Mouse (Mus musculus) CH12.LX (cell line): ENCODE data around the gene Agl. TPM values are rescaled to one million over a fixed set of nuclear protein-coding genes. Genes with fewer than 3 reads are reported as not detected.

Experiments used
- DNase-seq: peaks from one replicate; pipeline ENCODE4 v3.0.0-alpha.2; 2013; ENCODE audit errors: extremely low read depth
- H3K27ac ChIP-seq: 2 replicates; pipeline ENCODE4 v1.5.1; 2012; ENCODE audit warnings: low read depth, mild to moderate bottlenecking, control low read depth, moderate library complexity; ENCODE audit not compliant: insufficient read depth
- H3K27me3 ChIP-seq: replicated peaks from 2 replicates; pipeline ENCODE3; 2012; ENCODE audit warnings: inconsistent platforms
- H3K36me3 ChIP-seq, 2 experiments: replicated peaks in 1 of 2; 2 replicates each; pipeline versions ENCODE3 to v1.6.1; 2012; ENCODE audit warnings: inconsistent platforms in 1 of 2, low read length in 1 of 2, mild to moderate bottlenecking in 1 of 2, mixed read lengths in 1 of 2, moderate library complexity in 1 of 2; ENCODE audit not compliant: control insufficient read depth in 1 of 2, insufficient read depth in 1 of 2
- H3K4me1 ChIP-seq, 2 experiments: 2 replicates each; pipeline ENCODE4 v1.6.1; 2012; ENCODE audit warnings: inconsistent platforms in 1 of 2, moderate library complexity in 1 of 2; ENCODE audit not compliant: insufficient read depth in 2 of 2, control insufficient read depth in 1 of 2
- H3K4me2 ChIP-seq: 2 replicates; pipeline ENCODE4 v1.6.1; 2012; ENCODE audit warnings: low read depth, mild to moderate bottlenecking, control low read depth; ENCODE audit not compliant: poor library complexity, insufficient read depth, severe bottlenecking
- H3K4me3 ChIP-seq, 3 experiments: fragments of 150-350 bp in 1 of 3; sonication (generic) in 1 of 3; replicated peaks in 1 of 3; 2 replicates each; pipeline versions ENCODE3 to v1.5.1; 2011 to 2012; ENCODE audit warnings: low read depth in 2 of 3, low read length in 2 of 3, mild to moderate bottlenecking in 2 of 3, moderate library complexity in 2 of 3, control low read depth in 1 of 3, improper control_type of control experiment in 1 of 3, inconsistent platforms in 1 of 3, mixed read lengths in 1 of 3; ENCODE audit not compliant: poor library complexity in 1 of 3
- H3K79me2 ChIP-seq: replicated peaks from 2 replicates; pipeline ENCODE4 v1.6.1; 2012; ENCODE audit warnings: mild to moderate bottlenecking, moderate library complexity; ENCODE audit not compliant: control insufficient read depth, poor library complexity, insufficient read depth, severe bottlenecking; ENCODE audit errors: extremely low read depth
- H3K9ac ChIP-seq: 2 replicates; pipeline ENCODE4 v1.6.1; 2012; ENCODE audit warnings: low read depth, mild to moderate bottlenecking, control low read depth, moderate library complexity; ENCODE audit not compliant: insufficient read depth
- H3K9me3 ChIP-seq: replicated peaks from 2 replicates; pipeline ENCODE3; 2012; ENCODE audit warnings: low read length, inconsistent platforms, mixed read lengths
- BHLHE40 ChIP-seq: IDR thresholded peaks from 2 replicates; pipeline ENCODE4 v1.6.1; 2011; ENCODE audit warnings: mild to moderate bottlenecking, low read depth, low read length, improper control_type of control experiment
- CHD1 ChIP-seq: IDR thresholded peaks from 2 replicates; pipeline ENCODE4 v1.6.1; 2012; ENCODE audit warnings: low read depth, low read length, improper control_type of control experiment, inconsistent platforms
- CTCF ChIP-seq, 2 experiments: IDR thresholded peaks in 1 of 2; conservative IDR thresholded peaks in 1 of 2; 2 replicates each; pipeline ENCODE4 v1.5.1; 2011 to 2012; ENCODE audit warnings: low read depth in 2 of 2, low read length in 2 of 2, improper control_type of control experiment in 1 of 2, inconsistent platforms in 1 of 2, mild to moderate bottlenecking in 1 of 2, moderate library complexity in 1 of 2
- E2F4 ChIP-seq: IDR thresholded peaks from 2 replicates; pipeline ENCODE4 v1.6.1; 2011; ENCODE audit warnings: low read depth, low read length, improper control_type of control experiment; ENCODE audit not compliant: insufficient replicate concordance
- JUN ChIP-seq: IDR thresholded peaks from 2 replicates; pipeline ENCODE4 v1.6.1; 2011; ENCODE audit warnings: low read depth, mild to moderate bottlenecking, low read length, improper control_type of control experiment, moderate library complexity; ENCODE audit not compliant: insufficient read depth
- KAT2A ChIP-seq: IDR thresholded peaks from 2 replicates; pipeline ENCODE4 v1.6.1; 2012; ENCODE audit warnings: low read length, improper control_type of control experiment, inconsistent platforms; ENCODE audit not compliant: insufficient replicate concordance
- MAFK ChIP-seq: IDR thresholded peaks from 2 replicates; pipeline ENCODE4 v1.6.1; 2011; ENCODE audit warnings: low read length, improper control_type of control experiment; ENCODE audit not compliant: insufficient replicate concordance
- MAZ ChIP-seq: IDR thresholded peaks from 2 replicates; pipeline ENCODE4 v1.6.1; 2012; ENCODE audit warnings: low read depth, mild to moderate bottlenecking, inconsistent platforms, low read length, improper control_type of control experiment, moderate library complexity
- MEF2A ChIP-seq: IDR thresholded peaks from 2 replicates; pipeline ENCODE4 v1.6.1; 2014; ENCODE audit warnings: low read depth, mild to moderate bottlenecking, inconsistent platforms, low read length, improper control_type of control experiment, borderline replicate concordance
- MXI1 ChIP-seq: IDR thresholded peaks from 2 replicates; pipeline ENCODE4 v1.6.1; 2011; ENCODE audit warnings: mild to moderate bottlenecking, low read depth, low read length, improper control_type of control experiment
- PAX5 ChIP-seq: IDR thresholded peaks from 2 replicates; pipeline ENCODE4 v1.6.1; 2012; ENCODE audit warnings: low read length, inconsistent platforms, mixed read lengths
- RAD21 ChIP-seq: IDR thresholded peaks from 2 replicates; pipeline ENCODE4 v1.6.1; 2011; ENCODE audit warnings: low read depth, mild to moderate bottlenecking, low read length, improper control_type of control experiment, moderate library complexity
- SIN3A ChIP-seq: IDR thresholded peaks from 2 replicates; pipeline ENCODE4 v1.6.1; 2012; ENCODE audit warnings: low read length, improper control_type of control experiment, inconsistent platforms
- SMC3 ChIP-seq: IDR thresholded peaks from 2 replicates; pipeline ENCODE4 v1.6.1; 2011; ENCODE audit warnings: low read depth, low read length, improper control_type of control experiment
- ZC3H11A ChIP-seq: IDR thresholded peaks from 2 replicates; pipeline ENCODE4 v1.6.1; 2012; ENCODE audit warnings: low read depth, mild to moderate bottlenecking, inconsistent platforms, low read length, improper control_type of control experiment
- dilution Hi-C: fragments of 300-500 bp; cut with MboI; formaldehyde crosslinking; loops from 2 replicates; pipeline ENCODE4 v1.14.3; 2020; ENCODE audit warnings: low sequenced_read_pairs; ENCODE audit not compliant: extremely low pct_unique_long_range_greater_than_20kb, extremely low pct_ligation_motif_present
- in situ Hi-C: fragments of 300-500 bp; cut with MboI; formaldehyde crosslinking; loops from 3 replicates; pipeline ENCODE4 v1.14.3; 2019; ENCODE audit warnings: low sequenced_read_pairs, low pct_ligation_motif_present, low pct_unique_long_range_greater_than_20kb, mixed read lengths
- polyA plus RNA-seq: library from polyadenylated mRNA; unstranded; fragments of >175 nt; gene quantifications from 2 replicates; pipeline ENCODE4 v1.2.1, GENCODE M21; 2012; ENCODE audit warnings: low read depth; ENCODE audit not compliant: insufficient read length
- total RNA-seq, 2 experiments: library from RNA; depleted of rRNA; stranded (reverse); fragments of 300-350 nt in 1 of 2; fragments of >200 nt in 1 of 2; gene quantifications; 2 replicates each; pipeline ENCODE4 v1.2.3; 2012 to 2014

The Agl gene
- total and polyA plus RNA-seq, 3 experiments: 4.7 to 5.7 (median 5.2) TPM

DNA sequence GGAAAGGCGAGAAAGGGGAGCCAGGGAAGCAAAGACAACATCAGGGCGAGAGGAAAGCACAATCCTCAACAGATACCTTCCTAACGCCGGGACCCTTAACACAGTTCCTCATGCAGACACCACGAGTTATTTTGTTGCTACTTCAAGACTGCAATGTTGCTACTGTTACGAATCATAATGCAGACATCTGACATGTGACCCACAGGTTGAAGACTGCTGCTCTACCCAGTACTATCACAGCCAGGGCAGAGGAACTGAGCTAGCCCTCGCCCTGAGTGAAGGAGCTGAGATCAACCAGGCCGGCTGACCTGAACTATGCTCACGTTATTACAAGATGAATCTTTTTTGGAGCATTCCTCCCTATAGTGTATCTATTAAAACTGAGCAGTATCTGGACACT lies 67.0 kb downstream of the Agl start:
- in situ Hi-C loops (loop anchor here (10.0 to 25.0 kb wide), 3 partner anchors 94 to 404 kb away; partner anchors contain the start of genes Dbt and Rtca), dilution Hi-C loops (no loop called here)
- H3K79me2 ChIP-seq: no peaks in the 10 kb centered on the region
- no peak overlapping the region for H3K27ac ChIP-seq
- no peak overlapping the region for H3K9ac ChIP-seq
- TF ChIP-seq MEF2A (no peak), MAFK (no peak), MAZ (no peak), RAD21 (no peak), PAX5 (no peak), JUN (no peak), KAT2A (no peak)
- H3K4me1 ChIP-seq: no peaks in the 10 kb centered on the region
- DNase-seq: no peak
- H3K4me3 ChIP-seq: no peak overlapping the region
- peaks cover 0 to 2% of the 10 kb centered on the region in 2 experiments for H3K36me3 ChIP-seq
- no peaks in the 10 kb centered on the region for H3K9me3 ChIP-seq
- no peak overlapping the region for H3K4me2 ChIP-seq
- no peaks in the 10 kb centered on the region for H3K27me3 ChIP-seq

GRCm38 (mm10) chr3:116740106-116740505 lies 67.9 kb downstream of the Agl start:
- dilution Hi-C loops (no loop called here), in situ Hi-C loops (loop anchor here (10.0 to 25.0 kb wide), 3 partner anchors 95 to 403 kb away; partner anchors contain the start of genes Dbt and Rtca)
- Histone ChIP-seq H3K9ac (no peak overlapping the region), H3K4me2 (no peak overlapping the region), H3K36me3 (peaks cover 0 to 2% of the 10 kb centered on the region in 2 experiments), H3K27ac (no peak overlapping the region), H3K4me3 (no peak overlapping the region), H3K9me3 (no peaks in the 10 kb centered on the region), H3K4me1 (no peaks in the 10 kb centered on the region), H3K27me3 (no peaks in the 10 kb centered on the region), H3K79me2 (no peaks in the 10 kb centered on the region)
- TF ChIP-seq BHLHE40 (no peak), MXI1 (no peak), PAX5 (no peak), SIN3A (no peak), E2F4 (no peak), ZC3H11A (no peak)
- DNase-seq: no peak

DNA sequence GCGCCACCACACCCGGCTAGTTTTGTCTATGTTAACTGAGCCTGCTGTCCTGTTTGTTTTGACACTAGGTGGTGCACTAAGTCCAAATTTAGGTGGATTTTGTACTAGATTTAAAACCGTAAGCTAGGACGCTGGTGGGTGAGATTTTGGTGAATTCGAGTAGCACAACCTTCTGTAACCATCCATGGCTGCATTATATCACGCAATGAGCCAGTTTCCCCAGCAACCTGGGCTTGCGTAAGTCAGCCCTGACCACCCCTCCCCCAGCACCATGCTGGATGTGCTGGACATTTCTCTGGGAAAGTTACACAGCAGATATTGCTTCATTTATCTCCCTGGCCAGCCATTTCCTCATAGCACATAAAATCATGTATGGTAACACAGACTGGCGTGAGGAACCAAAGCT lies 70.6 kb downstream of the Agl start:
- peaks cover 3% of the 10 kb centered on the region for H3K9me3 ChIP-seq
- in situ Hi-C loops (loop anchor here (10.0 to 25.0 kb wide), 3 partner anchors 143 to 400 kb away; partner anchors contain the start of genes Dbt, Rtca and Sass6), dilution Hi-C loops (no loop called here)
- no peaks in the 10 kb centered on the region for H3K4me1 ChIP-seq
- TF ChIP-seq RAD21 (peak; percentile 46), SMC3 (peak; percentile 27), CTCF (conservative IDR thresholded peaks at IDR 0.05 in 1 of 2, IDR thresholded peaks at IDR 0.05 in 1 of 2; ENCODE audit: low read depth in 2 of 2, low read length in 2 of 2) (peak in 1 of 2 experiments; percentile 49; a peak in 2 of 4 replicates), MEF2A (no peak), CHD1 (no peak), MAZ (no peak)
- H3K27ac ChIP-seq: no peak overlapping the region
- H3K4me2 ChIP-seq: no peak overlapping the region
- no peak for DNase-seq
- H3K4me3 ChIP-seq: no peak overlapping the region
- no peaks in the 10 kb centered on the region for H3K79me2 ChIP-seq
- H3K9ac ChIP-seq: no peak overlapping the region
- no peaks in the 10 kb centered on the region for H3K36me3 ChIP-seq
- no peaks in the 10 kb centered on the region for H3K27me3 ChIP-seq
